Mouse (Mus musculus) myocyte (in vitro differentiated cells): ENCODE measurements at regions not wholly inside any gene's neighbourhood (a gene's known extent, or its start where the extent isn't known, plus 50 kb on each side); places are given as distances from the start of the nearest gene placed in this dataset.
"Not testable (repeated sequence)": the region's sequence is repeated elsewhere in the genome, so short reads cannot be mapped to it uniquely, and the experiment has no call there.

Source experiments
- H3K27me3 ChIP-seq: one replicate; pipeline ENCODE4 v1.6.1; 2011; ENCODE audit not compliant: control insufficient read depth, insufficient read depth, insufficient read length
- H3K36me3 ChIP-seq: one replicate; pipeline ENCODE4 v1.6.1; 2011; ENCODE audit not compliant: control insufficient read depth, insufficient read depth
- H3K4me2 ChIP-seq: one replicate; pipeline ENCODE4 v1.6.1; 2011; ENCODE audit warnings: low read depth, control low read depth
- H3K4me3 ChIP-seq: one replicate; pipeline ENCODE4 v1.5.1; 2011; ENCODE audit warnings: mild to moderate bottlenecking, control low read depth, moderate library complexity
- H3K79me2 ChIP-seq: one replicate; pipeline ENCODE4 v1.6.1; 2011; ENCODE audit not compliant: control insufficient read depth, insufficient read depth
- H3ac ChIP-seq: one replicate; pipeline ENCODE4 v1.6.1; 2011; ENCODE audit not compliant: control insufficient read depth, insufficient read length
- CEBPB ChIP-seq: IDR thresholded peaks from 2 replicates; pipeline ENCODE4 v1.6.1; 2011; ENCODE audit warnings: mild to moderate bottlenecking, moderate library complexity; ENCODE audit not compliant: poor library complexity, insufficient read depth, severe bottlenecking
- E2F4 ChIP-seq: IDR thresholded peaks from one replicate; pipeline ENCODE4 v1.6.1; 2011; ENCODE audit warnings: mild to moderate bottlenecking, control low read depth, moderate library complexity; ENCODE audit not compliant: insufficient read depth
- MAX ChIP-seq: IDR thresholded peaks from one replicate; pipeline ENCODE4 v1.6.1; 2011; ENCODE audit warnings: low read depth, mild to moderate bottlenecking, control low read depth
- MYOD1 ChIP-seq, 3 experiments: IDR thresholded peaks; one replicate each; pipeline ENCODE4 v1.6.1; 2011; ENCODE audit warnings: control low read depth in 2 of 3, low read depth in 2 of 3, mild to moderate bottlenecking in 2 of 3, moderate library complexity in 1 of 3; ENCODE audit not compliant: insufficient read length in 2 of 3, control insufficient read depth in 1 of 3
- MYOG ChIP-seq, 3 experiments: IDR thresholded peaks; one replicate each; pipeline ENCODE4 v1.6.1; 2011; ENCODE audit warnings: control low read depth in 2 of 3, low read depth in 2 of 3, mild to moderate bottlenecking in 2 of 3; ENCODE audit not compliant: insufficient read length in 2 of 3, control insufficient read depth in 1 of 3, insufficient read depth in 1 of 3
- POLR2A ChIP-seq: IDR thresholded peaks from one replicate; pipeline ENCODE4 v1.6.1; 2011; ENCODE audit warnings: low read depth, mild to moderate bottlenecking, control low read depth, moderate library complexity; ENCODE audit not compliant: insufficient read length
- POLR2AphosphoS2 ChIP-seq: IDR thresholded peaks from one replicate; pipeline ENCODE4 v1.6.1; 2011; ENCODE audit warnings: low read depth, control low read depth; ENCODE audit not compliant: insufficient read length
- REST ChIP-seq: IDR thresholded peaks from one replicate; pipeline ENCODE4 v1.6.1; 2011; ENCODE audit warnings: mild to moderate bottlenecking, control low read depth, moderate library complexity; ENCODE audit not compliant: insufficient read depth, insufficient read length
- SRF ChIP-seq: IDR thresholded peaks from one replicate; pipeline ENCODE4 v1.6.1; 2011; ENCODE audit warnings: low read depth; ENCODE audit not compliant: control insufficient read depth, insufficient read length
- TCF12 ChIP-seq: IDR thresholded peaks from one replicate; pipeline ENCODE4 v1.6.1; 2011; ENCODE audit warnings: mild to moderate bottlenecking, control low read depth; ENCODE audit not compliant: poor library complexity, insufficient read depth, severe bottlenecking
- TCF3 ChIP-seq: IDR thresholded peaks from one replicate; pipeline ENCODE4 v1.6.1; 2011; ENCODE audit warnings: low read depth, control low read depth; ENCODE audit not compliant: insufficient read length
- USF1 ChIP-seq: IDR thresholded peaks from one replicate; pipeline ENCODE4 v1.6.1; 2011; ENCODE audit warnings: low read depth, mild to moderate bottlenecking, control low read depth, moderate library complexity

DNA sequence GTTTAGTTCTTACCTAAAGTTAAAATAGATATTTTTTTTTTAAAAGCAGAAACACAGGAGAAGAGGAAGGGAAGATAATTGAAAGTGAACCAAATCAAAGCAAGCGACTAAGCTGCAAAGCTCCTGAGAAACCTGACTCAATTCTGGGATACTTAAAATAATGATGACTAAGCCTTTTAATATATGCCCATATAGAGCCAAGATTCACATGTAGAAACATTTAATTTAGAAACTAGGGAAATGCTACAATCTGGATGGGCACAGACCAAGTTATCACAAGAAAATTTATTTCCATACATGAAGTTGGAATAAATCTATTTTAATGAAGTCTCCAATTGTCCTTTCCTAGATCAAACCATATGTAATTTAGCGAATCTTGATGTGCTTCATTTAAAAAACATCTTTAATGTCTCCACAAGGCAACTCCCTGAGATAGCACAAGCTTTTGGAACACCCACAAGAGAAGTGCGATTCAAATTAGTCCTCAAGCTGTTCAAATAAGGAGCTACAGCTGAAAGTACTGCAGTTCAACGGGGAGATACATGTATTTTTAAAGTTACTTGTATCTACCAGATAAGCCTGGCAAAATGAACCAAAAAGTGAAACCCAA is 386.7 kb downstream of the Car8 start:
- H3K4me3 ChIP-seq, result no peak overlapping the region
- H3K4me2 ChIP-seq, result no peak overlapping the region
- H3ac ChIP-seq, result no peak overlapping the region
- no peaks in the 10 kb centered on the region for H3K27me3 ChIP-seq
- no peaks in the 10 kb centered on the region for H3K36me3 ChIP-seq
- H3K79me2 ChIP-seq, result no peaks in the 10 kb centered on the region
- TF ChIP-seq POLR2AphosphoS2, result no peak
- TF ChIP-seq MYOG (IDR thresholded peaks at IDR 0.05; ENCODE audit: control insufficient read depth in 1 of 3, insufficient read depth in 1 of 3, insufficient read length in 2 of 3, low read depth in 2 of 3), result no peak
- no peak for TF ChIP-seq CEBPB
- TF ChIP-seq REST, result no peak
- TF ChIP-seq SRF, result no peak
- TF ChIP-seq E2F4, result no peak
- no peak for TF ChIP-seq TCF12
- TF ChIP-seq USF1, result no peak
- no peak for TF ChIP-seq MYOD1 (IDR thresholded peaks at IDR 0.05; ENCODE audit: control insufficient read depth in 1 of 3, insufficient read length in 2 of 3, low read depth in 2 of 3)
- TF ChIP-seq POLR2A, result no peak
- TF ChIP-seq TCF3, result no peak
- TF ChIP-seq MAX, result no peak

DNA sequence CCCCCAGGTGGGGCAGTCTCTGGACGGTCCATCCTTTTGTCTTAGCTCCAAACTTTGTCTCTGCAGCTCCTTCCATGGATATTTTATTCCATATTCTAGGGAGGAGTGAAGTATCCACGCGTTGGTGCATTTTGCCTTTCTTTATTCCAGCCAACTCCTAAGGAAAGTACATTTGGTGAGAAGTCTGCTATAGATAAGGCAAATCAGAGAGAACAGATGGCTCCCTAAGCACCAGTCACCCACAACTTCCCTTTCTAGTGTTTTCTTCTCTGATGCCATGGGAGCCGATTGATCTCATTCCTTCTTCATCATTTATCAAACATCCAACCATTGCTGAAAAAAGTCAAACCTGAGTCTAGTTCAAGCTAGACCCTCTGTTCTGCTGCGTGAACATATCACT is 391.4 kb downstream of the Car8 start:
- no peaks in the 10 kb centered on the region for H3K27me3 ChIP-seq
- H3K36me3 ChIP-seq, result no peaks in the 10 kb centered on the region
- no peaks in the 10 kb centered on the region for H3K79me2 ChIP-seq
- H3K4me3 ChIP-seq, result no peak overlapping the region
- TF ChIP-seq MAX (no peak), E2F4 (no peak)
- H3K4me2 ChIP-seq, result no peak overlapping the region
- H3ac ChIP-seq, result no peak overlapping the region

GRCm38 (mm10) chr4:7829126-7829525 is 409.7 kb downstream of the Car8 start:
- Histone ChIP-seq H3K27me3 (no peaks in the 10 kb centered on the region), H3K79me2 (no peaks in the 10 kb centered on the region), H3K4me3 (no peak overlapping the region), H3ac (no peak overlapping the region), H3K4me2 (no peak overlapping the region), H3K36me3 (no peaks in the 10 kb centered on the region)
- TF ChIP-seq MYOG (IDR thresholded peaks at IDR 0.05; ENCODE audit: control insufficient read depth in 1 of 3, insufficient read depth in 1 of 3, insufficient read length in 2 of 3, low read depth in 2 of 3) (no peak), TCF12 (no peak), USF1 (no peak), TCF3 (no peak), CEBPB (no peak), REST (no peak), SRF (no peak), MAX (no peak), MYOD1 (IDR thresholded peaks at IDR 0.05; ENCODE audit: control insufficient read depth in 1 of 3, insufficient read length in 2 of 3, low read depth in 2 of 3) (no peak)

DNA sequence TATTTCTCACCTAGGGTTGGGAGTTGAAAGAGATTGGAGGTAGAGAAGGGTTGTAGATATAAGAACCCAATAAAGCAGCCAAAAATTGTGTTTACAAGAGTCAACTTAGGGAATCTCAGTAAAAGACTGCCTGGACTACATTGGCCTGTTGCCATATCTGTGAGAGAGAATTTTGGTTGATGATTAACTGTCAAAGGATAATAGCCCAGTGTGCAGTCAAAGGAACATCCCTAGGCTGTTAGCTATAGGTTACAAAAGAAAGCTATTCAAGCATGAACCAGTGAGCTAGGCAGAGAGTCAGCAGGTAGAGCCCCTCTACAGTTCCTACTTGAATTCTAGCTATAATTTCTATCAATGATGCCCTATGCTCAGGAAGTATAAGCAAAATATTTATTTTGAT is 419.0 kb downstream of the Car8 start:
- H3K27me3 ChIP-seq, result no peaks in the 10 kb centered on the region
- no peaks in the 10 kb centered on the region for H3K79me2 ChIP-seq
- no peak overlapping the region for H3K4me3 ChIP-seq
- no peaks in the 10 kb centered on the region for H3K36me3 ChIP-seq
- H3ac ChIP-seq, result no peak overlapping the region
- no peak overlapping the region for H3K4me2 ChIP-seq
- TF ChIP-seq POLR2AphosphoS2 (no peak), CEBPB (no peak), SRF (no peak), TCF12 (no peak), TCF3 (no peak), MYOG (IDR thresholded peaks at IDR 0.05; ENCODE audit: control insufficient read depth in 1 of 3, insufficient read depth in 1 of 3, insufficient read length in 2 of 3, low read depth in 2 of 3) (no peak), POLR2A (no peak), USF1 (no peak), MAX (no peak), E2F4 (no peak), MYOD1 (IDR thresholded peaks at IDR 0.05; ENCODE audit: control insufficient read depth in 1 of 3, insufficient read length in 2 of 3, low read depth in 2 of 3) (no peak)

DNA sequence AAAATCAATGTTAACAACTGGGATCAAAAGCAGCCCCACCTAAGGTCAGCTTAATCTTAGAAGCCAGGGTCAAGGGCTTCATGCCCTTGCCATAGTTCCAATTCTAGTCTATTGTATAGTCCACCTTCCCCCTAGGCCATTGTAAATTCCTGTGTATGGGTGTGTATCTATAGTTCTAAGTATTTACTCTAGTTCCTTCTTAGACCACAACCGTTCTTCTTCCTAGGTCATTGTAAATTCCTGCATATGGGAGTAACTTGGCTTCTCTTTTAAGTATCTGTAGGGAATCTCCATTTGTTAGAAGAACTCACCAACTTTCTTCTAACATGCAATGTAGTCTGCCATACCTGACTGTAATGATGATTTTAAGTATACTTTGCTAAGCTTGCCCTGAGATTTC is 461.1 kb downstream of the Car8 start:
- not testable (repeated sequence) for H3K4me3 ChIP-seq, H3K27me3 ChIP-seq, H3ac ChIP-seq, H3K36me3 ChIP-seq, H3K4me2 ChIP-seq, H3K79me2 ChIP-seq
